Mouse (Mus musculus) MEL (cell line): Measurements from ENCODE around the gene Lrfn1. TPM values are rescaled to one million over a fixed set of nuclear protein-coding genes. Genes with fewer than 3 reads are reported as not detected.
A peak's percentile ranks its signal among the peaks of the same experiment; 100 is the strongest.

Experiments
- DNase-seq: peaks from one replicate; pipeline ENCODE4 v3.0.0; 2011; ENCODE audit warnings: low read depth, low spot score
- H3K27ac ChIP-seq: 2 replicates; pipeline ENCODE4 v1.5.1; 2012; ENCODE audit warnings: low read depth, mild to moderate bottlenecking, control low read depth, low read length, moderate library complexity; ENCODE audit not compliant: control insufficient read depth
- H3K27me3 ChIP-seq, 2 experiments: fragments of 150-350 bp in 1 of 2; sonication (generic) in 1 of 2; 2 replicates each; pipeline ENCODE4 v1.6.1; 2012; ENCODE audit warnings: low read length in 2 of 2, mild to moderate bottlenecking in 2 of 2, improper control_type of control experiment in 1 of 2, moderate library complexity in 1 of 2; ENCODE audit not compliant: insufficient read depth in 2 of 2, control insufficient read depth in 1 of 2
- H3K36me3 ChIP-seq, 2 experiments: 2 replicates each; pipeline ENCODE4 v1.6.1; 2012 to 2014; ENCODE audit warnings: low read length in 2 of 2, improper control_type of control experiment in 1 of 2, inconsistent platforms in 1 of 2, mild to moderate bottlenecking in 1 of 2; ENCODE audit not compliant: insufficient read depth in 2 of 2, control insufficient read depth in 1 of 2
- H3K4me1 ChIP-seq, 2 experiments: fragments of 150-350 bp in 1 of 2; sonication (generic) in 1 of 2; 2 replicates each; pipeline ENCODE4 v1.6.1; 2012; ENCODE audit warnings: low read length in 2 of 2, improper control_type of control experiment in 1 of 2, mild to moderate bottlenecking in 1 of 2; ENCODE audit not compliant: insufficient read depth in 2 of 2, control insufficient read depth in 1 of 2
- H3K4me3 ChIP-seq, 2 experiments: fragments of 150-350 bp in 1 of 2; sonication (generic) in 1 of 2; 2 replicates each; pipeline ENCODE4 v1.5.1; 2012; ENCODE audit warnings: low read depth in 2 of 2, low read length in 2 of 2, mild to moderate bottlenecking in 2 of 2, moderate library complexity in 2 of 2, control low read depth in 1 of 2, improper control_type of control experiment in 1 of 2; ENCODE audit not compliant: control insufficient read depth in 1 of 2, insufficient read depth in 1 of 2
- H3K79me2 ChIP-seq: 2 replicates; pipeline ENCODE4 v1.6.1; 2012; ENCODE audit warnings: mild to moderate bottlenecking, low read length, moderate library complexity; ENCODE audit not compliant: control insufficient read depth, poor library complexity, insufficient read depth
- H3K9ac ChIP-seq: 2 replicates; pipeline ENCODE4 v1.6.1; 2012; ENCODE audit warnings: low read depth, mild to moderate bottlenecking, control low read depth, low read length, moderate library complexity; ENCODE audit not compliant: control insufficient read depth, poor library complexity, severe bottlenecking
- H3K9me3 ChIP-seq: fragments of 150-350 bp; sonication (generic); replicated peaks from 2 replicates; pipeline ENCODE4 v1.6.1; 2012; ENCODE audit warnings: mild to moderate bottlenecking, low read length, improper control_type of control experiment, moderate library complexity; ENCODE audit not compliant: insufficient read depth
- CHD1 ChIP-seq: IDR thresholded peaks from 2 replicates; pipeline ENCODE4 v1.6.1; 2012; ENCODE audit warnings: low read depth, mild to moderate bottlenecking, inconsistent platforms, low read length, improper control_type of control experiment
- E2F4 ChIP-seq: IDR thresholded peaks from 2 replicates; pipeline ENCODE4 v1.6.1; 2011; ENCODE audit warnings: low read depth, low read length, improper control_type of control experiment, borderline replicate concordance
- ELF1 ChIP-seq: IDR thresholded peaks from 2 replicates; pipeline ENCODE4 v1.6.1; 2014; ENCODE audit warnings: low read depth, mild to moderate bottlenecking, inconsistent platforms, low read length, improper control_type of control experiment, moderate library complexity
- GATA1 ChIP-seq: IDR thresholded peaks from 2 replicates; pipeline ENCODE4 v1.6.1; 2011; ENCODE audit warnings: low read depth, low read length, improper control_type of control experiment
- KAT2A ChIP-seq: conservative IDR thresholded peaks from 2 replicates; pipeline ENCODE4 v1.6.1; 2012; ENCODE audit warnings: low read depth, low read length, improper control_type of control experiment, inconsistent platforms
- MAFK ChIP-seq: IDR thresholded peaks from 2 replicates; pipeline ENCODE4 v1.6.1; 2011; ENCODE audit warnings: low read depth, mild to moderate bottlenecking, low read length, improper control_type of control experiment, borderline replicate concordance
- MEF2A ChIP-seq: IDR thresholded peaks from 2 replicates; pipeline ENCODE4 v1.6.1; 2014; ENCODE audit warnings: low read depth, mild to moderate bottlenecking, inconsistent platforms, low read length, improper control_type of control experiment; ENCODE audit not compliant: poor library complexity, insufficient replicate concordance, severe bottlenecking; ENCODE audit errors: extremely low read depth
- MXI1 ChIP-seq: IDR thresholded peaks from 2 replicates; pipeline ENCODE4 v1.6.1; 2011; ENCODE audit warnings: mild to moderate bottlenecking, low read depth, low read length, improper control_type of control experiment
- NELFE ChIP-seq: IDR thresholded peaks from 2 replicates; pipeline ENCODE4 v1.6.1; 2011; ENCODE audit warnings: low read depth, low read length, improper control_type of control experiment
- POLR2AphosphoS5 ChIP-seq: IDR thresholded peaks from 2 replicates; pipeline ENCODE4 v1.6.1; 2012; ENCODE audit warnings: low read depth, borderline replicate concordance, mild to moderate bottlenecking, inconsistent platforms, low read length, moderate library complexity, mixed read lengths
- RAD21 ChIP-seq: IDR thresholded peaks from 2 replicates; pipeline ENCODE4 v1.6.1; 2011; ENCODE audit warnings: mild to moderate bottlenecking, low read depth, low read length, improper control_type of control experiment
- SIN3A ChIP-seq: IDR thresholded peaks from 2 replicates; pipeline ENCODE4 v1.6.1; 2012; ENCODE audit warnings: low read length, improper control_type of control experiment, inconsistent platforms
- SMC3 ChIP-seq: IDR thresholded peaks from 2 replicates; pipeline ENCODE4 v1.6.1; 2011; ENCODE audit warnings: low read depth, low read length, improper control_type of control experiment
- TAL1 ChIP-seq: IDR thresholded peaks from 2 replicates; pipeline ENCODE4 v1.6.1; 2012; ENCODE audit warnings: mild to moderate bottlenecking, inconsistent platforms, low read length, moderate library complexity, mixed read lengths
- TBP ChIP-seq: IDR thresholded peaks from 2 replicates; pipeline ENCODE4 v1.8.0; 2011; ENCODE audit warnings: low read depth, low read length, improper control_type of control experiment
- TCF12 ChIP-seq: IDR thresholded peaks from 2 replicates; pipeline ENCODE4 v1.6.1; 2014; ENCODE audit warnings: low read depth, mild to moderate bottlenecking, inconsistent platforms, low read length, improper control_type of control experiment, moderate library complexity
- USF2 ChIP-seq, 2 experiments: IDR thresholded peaks; 2 replicates each; pipeline ENCODE4 v1.6.1; 2011 to 2012; ENCODE audit warnings: improper control_type of control experiment in 2 of 2, low read length in 2 of 2, borderline replicate concordance in 1 of 2, inconsistent platforms in 1 of 2, low read depth in 1 of 2, mild to moderate bottlenecking in 1 of 2; ENCODE audit not compliant: insufficient read depth in 1 of 2
- ZC3H11A ChIP-seq: IDR thresholded peaks from 2 replicates; pipeline ENCODE4 v1.6.1; 2012; ENCODE audit warnings: low read depth, mild to moderate bottlenecking, inconsistent platforms, low read length, improper control_type of control experiment
- polyA plus RNA-seq, 2 experiments: library from polyadenylated mRNA; stranded (reverse) in 1 of 2; unstranded in 1 of 2; fragments of >175 nt in 1 of 2; fragments of >200 nt in 1 of 2; gene quantifications; 2 replicates each; pipeline versions ENCODE4 v1.2.1 to v1.2.4; 2012; ENCODE audit warnings: low replicate concordance in 2 of 2, low read depth in 1 of 2; ENCODE audit not compliant: insufficient read length in 2 of 2, insufficient read depth in 1 of 2, missing spikeins in 1 of 2
- total RNA-seq: library from RNA; depleted of rRNA; stranded (reverse); fragments of 300-350 nt; gene quantifications from 2 replicates; pipeline ENCODE4 v1.2.3, GENCODE M21; 2012

Lrfn1 gene
- total and polyA plus RNA-seq, 3 experiments, result 1.9 to 5.8 TPM; not detected in 1

DNA sequence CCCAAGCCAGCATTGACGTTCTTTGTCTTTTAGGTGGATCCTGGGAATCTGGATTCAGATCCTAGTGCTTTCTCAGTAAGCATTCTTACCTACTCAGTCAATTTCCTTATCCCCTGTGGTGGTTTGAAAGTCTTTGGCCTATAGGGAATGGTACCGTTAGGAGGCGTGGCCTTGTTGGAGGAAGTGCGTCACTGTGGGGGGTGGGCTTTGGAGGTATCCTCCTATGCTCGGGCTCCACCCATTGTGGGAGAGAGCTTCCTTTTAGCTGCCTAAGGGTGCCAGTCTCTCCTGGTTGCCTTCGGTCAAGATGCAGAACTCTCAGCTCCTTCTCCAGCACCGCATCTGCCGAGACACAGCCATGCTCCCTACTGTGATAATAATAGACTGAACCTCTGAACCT lies 40.5 kb downstream of the Lrfn1 start:
- Histone ChIP-seq H3K27ac (no peak overlapping the region), H3K27me3 (peaks cover 0 to 2% of the 10 kb centered on the region in 2 experiments; a peak in 2 of 4 replicates), H3K36me3 (no peaks in the 10 kb centered on the region), H3K9me3 (no peaks in the 10 kb centered on the region)
- no peak for TF ChIP-seq GATA1
- no peak for TF ChIP-seq ELF1
- no peak for TF ChIP-seq KAT2A
- no peak for TF ChIP-seq MAFK
- TF ChIP-seq E2F4, result no peak
- TF ChIP-seq MXI1, result no peak
- no peak for TF ChIP-seq SMC3
- TF ChIP-seq TCF12, result no peak
- TF ChIP-seq POLR2AphosphoS5, result no peak
- no peak for TF ChIP-seq NELFE
- TF ChIP-seq TAL1, result no peak
- no peak for TF ChIP-seq RAD21
- TF ChIP-seq CHD1, result no peak
- TF ChIP-seq TBP, result no peak
- TF ChIP-seq, all 39 proteins: peak for 0
- Histone ChIP-seq H3K4me3 (no peak overlapping the region), H3K4me1 (no peaks in the 10 kb centered on the region), H3K9ac (no peak overlapping the region), H3K79me2 (no peaks in the 10 kb centered on the region)
- peak; percentile 5 for DNase-seq

DNA sequence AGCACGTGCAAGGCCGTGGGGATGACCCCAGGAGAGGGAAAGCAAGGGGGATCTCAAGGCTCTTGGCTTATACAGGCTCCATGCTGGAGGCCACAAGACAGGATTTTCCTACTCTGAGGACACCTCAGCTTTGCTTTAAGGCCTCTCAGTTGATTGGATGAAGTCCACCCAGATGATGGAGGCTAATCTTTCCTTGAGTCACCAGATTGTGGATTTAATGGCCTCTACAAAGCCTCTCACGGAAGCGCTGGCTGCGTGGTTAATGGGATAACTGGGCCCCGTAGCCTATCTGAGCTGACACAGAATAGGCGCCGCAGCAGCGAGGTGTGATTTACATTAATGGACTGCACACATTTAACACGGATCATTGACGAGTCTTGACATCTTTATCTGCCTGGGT lies 43.6 kb downstream of the Lrfn1 start:
- no peaks in the 10 kb centered on the region for H3K36me3 ChIP-seq
- TF ChIP-seq E2F4 (no peak), TBP (no peak), ZC3H11A (no peak), SIN3A (no peak), NELFE (no peak), USF2 (IDR thresholded peaks at IDR 0.05; ENCODE audit: borderline replicate concordance in 1 of 2, insufficient read depth in 1 of 2, low read depth in 1 of 2, low read length in 2 of 2) (no peak), MEF2A (no peak)
- TF ChIP-seq, all 39 proteins: peak for 0
- Histone ChIP-seq H3K9ac (no peak overlapping the region), H3K4me3 (no peak overlapping the region), H3K27me3 (peaks cover 0 to 4% of the 10 kb centered on the region in 2 experiments; a peak in 2 of 4 replicates), H3K4me1 (no peaks in the 10 kb centered on the region), H3K79me2 (no peaks in the 10 kb centered on the region), H3K27ac (no peak overlapping the region), H3K9me3 (no peaks in the 10 kb centered on the region)
- no peak for DNase-seq
